Mouse (Mus musculus): ENCODE measurements around the gene Pttg1ip.

Gene Pttg1ip

DNA sequence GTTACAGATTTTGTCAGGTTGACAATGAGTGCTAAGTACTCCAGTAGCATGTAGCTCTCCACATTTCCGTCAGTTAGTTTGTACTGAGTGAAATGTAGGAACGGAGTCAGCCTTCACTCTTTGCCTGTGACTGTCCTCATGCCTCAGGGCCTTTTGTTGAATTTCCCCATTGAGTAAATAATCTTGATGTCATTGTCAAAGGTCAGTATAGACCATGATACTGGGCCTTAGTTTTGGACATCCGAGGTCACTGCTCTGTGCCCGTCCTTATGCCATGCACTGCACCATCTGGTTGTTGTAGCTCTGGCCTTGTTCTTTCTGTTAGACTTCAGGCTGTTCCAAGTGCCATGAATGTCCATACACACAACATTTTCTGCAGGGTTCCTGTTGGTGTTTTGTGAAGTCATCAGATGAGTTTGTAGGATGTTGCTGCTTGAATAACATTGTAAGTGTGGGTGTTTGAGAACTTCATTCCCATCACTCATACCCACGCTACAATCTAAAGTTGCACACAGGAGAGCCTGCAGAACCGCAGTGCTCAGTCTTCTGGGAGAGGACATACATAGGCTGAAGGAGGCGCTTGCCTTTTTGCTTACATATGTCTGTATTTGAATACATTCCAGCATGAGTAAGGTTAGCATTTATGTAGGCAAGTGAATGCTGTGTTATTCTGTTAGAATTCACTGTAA lies 54.9 kb downstream of the Pttg1ip start:
- no peak for DNase-seq (ENCODE audit: low read depth, low spot score)

DNA sequence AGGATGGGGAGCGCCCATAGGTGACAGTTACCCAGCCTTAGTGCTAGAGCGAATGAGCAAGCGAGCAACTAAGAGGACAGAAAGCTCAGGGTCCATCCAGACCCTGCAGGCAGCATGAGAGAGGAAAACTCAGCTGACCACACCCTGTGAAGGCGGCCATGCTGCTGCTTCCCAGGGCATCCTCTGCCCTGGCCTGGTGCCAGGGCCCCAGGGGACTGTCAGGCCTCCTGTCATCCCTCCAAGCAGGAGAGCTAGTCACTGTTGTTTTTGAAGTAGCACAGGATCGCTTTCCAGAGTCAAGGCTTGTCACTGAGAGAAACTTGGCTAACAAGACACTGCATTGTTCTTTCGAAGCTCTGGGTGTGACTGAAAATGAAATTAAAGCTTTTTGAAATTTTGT lies 57.4 kb downstream of the Pttg1ip start:
- DNase-seq (ENCODE audit: low read depth, low spot score) = no peak

DNA sequence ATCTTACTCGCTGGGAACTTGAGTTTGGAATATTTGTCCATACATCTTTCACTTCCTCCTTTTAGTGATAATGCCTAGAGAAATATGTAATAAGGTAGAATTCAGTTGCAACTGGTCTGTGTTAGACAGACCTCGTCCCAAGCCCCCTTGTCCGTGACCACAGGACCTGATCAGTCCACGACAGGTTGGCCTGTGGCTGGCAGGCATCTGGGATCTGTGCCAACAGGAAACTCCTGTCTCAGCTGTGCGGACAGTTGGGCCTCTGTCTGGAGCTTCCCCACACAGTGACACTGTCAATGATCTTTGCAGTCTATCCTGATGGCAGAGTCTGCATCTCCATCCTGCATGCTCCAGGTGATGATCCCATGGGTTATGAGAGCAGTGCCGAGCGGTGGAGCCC lies 61.6 kb downstream of the Pttg1ip start:
- no peak for DNase-seq (ENCODE audit: low read depth, low spot score)

DNA sequence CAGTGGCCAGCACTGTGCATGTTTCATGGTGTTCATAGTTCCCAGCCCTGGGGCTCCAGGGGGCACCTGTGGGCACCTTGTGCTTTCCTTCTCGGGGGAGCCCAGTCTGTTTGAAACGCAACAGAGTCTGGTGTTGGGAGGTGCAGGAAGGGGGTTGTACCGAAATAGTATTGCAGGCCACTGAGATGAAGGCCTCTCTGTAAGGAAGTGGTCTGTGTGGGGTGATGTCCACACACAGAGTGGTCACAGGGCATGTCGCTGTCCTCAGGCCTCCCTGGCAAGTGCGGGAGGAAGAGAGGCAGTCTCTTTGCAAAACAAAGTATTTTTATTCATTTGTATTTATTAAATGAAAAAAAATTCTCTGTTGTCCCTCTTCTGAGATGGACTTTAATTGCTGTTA lies 64.1 kb downstream of the Pttg1ip start:
- DNase-seq (ENCODE audit: low read depth, low spot score) = no peak

DNA sequence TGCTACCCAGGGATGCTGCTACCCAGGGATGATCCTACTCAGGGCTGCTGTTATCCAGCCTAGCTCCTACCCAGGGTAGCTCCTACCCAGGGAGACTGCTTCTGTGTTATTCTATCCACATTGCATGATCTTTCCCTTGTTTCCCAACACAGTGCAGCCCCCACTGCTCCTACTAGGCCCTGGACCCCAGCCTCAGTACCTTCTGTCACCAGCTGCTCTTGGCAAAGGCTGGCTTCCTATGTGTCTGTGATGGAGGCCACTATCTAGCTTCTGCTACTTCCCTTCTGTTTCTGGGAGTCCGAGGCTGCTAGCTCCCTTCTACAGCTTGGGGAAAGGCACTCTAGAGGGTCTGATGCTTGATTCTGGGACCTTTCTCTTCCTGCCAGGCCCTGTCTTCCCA lies 65.9 kb downstream of the Pttg1ip start:
- no peak for DNase-seq (ENCODE audit: low read depth, low spot score)

DNA sequence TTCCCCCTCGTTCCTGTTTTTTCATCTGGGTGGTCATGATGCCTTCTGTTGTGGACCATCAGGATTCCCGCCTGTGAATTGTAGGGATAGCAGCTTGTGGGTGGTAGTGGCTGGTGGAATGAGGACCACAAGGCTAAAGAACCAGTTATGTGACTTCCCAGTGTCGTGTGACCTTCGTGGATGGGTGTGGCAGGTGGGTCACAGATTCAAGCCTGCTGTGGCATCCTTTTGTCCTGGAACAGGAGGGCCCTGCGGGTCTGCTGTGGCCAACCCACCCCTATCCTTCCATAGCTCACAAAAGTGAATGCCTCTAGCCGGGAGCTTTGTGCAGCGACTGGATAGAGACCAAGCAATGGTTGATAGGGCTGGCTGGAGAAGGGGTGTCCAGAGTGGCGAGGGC lies 66.4 kb downstream of the Pttg1ip start:
- no peak for DNase-seq (ENCODE audit: low read depth, low spot score)
